Mouse (Mus musculus) T-helper 17 cell (primary cell): Measurements from ENCODE around the gene Zbtb44.

Source experiments
- in situ Hi-C, 2 experiments: fragments of 300-600 bp; cut with MboI, MseI; formaldehyde crosslinking; loops; 1 replicate in 1 of 2; 2 replicates in 1 of 2; pipeline ENCODE4 v1.15.1; 2025; ENCODE audit warnings: high pct_unique_total_duplicates in 2 of 2

The Zbtb44 gene

DNA sequence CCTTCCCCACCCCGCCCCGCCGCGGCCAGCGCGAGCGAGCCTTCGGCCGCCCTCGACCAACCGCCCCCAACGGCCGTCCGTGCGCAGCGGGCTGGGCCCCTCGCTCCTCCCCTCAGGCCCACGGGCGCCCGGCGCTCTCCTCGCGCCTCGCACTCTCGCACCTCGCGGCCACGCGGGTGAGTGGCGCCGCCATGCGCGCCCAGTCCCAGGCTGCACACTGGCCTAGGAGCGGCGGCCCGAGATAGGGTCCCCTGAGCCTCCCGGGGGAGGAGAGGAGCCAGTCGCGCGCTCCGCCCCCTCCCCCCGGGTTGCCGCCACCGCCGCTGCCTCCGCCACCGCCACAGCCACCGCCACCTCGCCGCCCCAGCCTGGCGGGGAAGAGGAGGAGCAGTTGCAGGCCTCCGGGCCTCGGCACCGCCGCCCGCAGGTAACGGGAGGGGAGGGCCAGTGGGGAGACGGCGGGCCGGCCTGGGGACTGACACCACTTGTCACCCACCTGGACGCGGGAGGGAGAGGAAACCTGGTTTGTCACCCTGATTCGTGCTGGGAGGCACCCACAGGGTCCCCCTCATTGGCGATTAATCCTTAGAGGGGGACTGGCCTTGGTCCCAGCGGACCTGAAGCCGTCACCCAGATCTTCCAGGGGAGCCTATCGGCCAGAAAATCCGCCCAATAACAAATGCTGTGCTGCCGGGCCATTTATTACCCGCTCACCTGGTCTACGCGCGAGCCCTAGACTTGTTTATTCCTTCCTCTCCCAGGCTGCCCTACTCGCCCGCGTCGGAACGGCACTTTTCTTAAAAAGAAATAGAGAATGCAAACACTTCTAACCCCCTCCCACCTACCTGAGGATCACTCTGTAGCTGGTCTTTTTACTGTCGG lies at the start of gene Zbtb44:
Gene Zbtb44, plus strand, starts transcription at position 113 of the 882 bp plus-strand sequence.
- in situ Hi-C loops: no loop called here

DNA sequence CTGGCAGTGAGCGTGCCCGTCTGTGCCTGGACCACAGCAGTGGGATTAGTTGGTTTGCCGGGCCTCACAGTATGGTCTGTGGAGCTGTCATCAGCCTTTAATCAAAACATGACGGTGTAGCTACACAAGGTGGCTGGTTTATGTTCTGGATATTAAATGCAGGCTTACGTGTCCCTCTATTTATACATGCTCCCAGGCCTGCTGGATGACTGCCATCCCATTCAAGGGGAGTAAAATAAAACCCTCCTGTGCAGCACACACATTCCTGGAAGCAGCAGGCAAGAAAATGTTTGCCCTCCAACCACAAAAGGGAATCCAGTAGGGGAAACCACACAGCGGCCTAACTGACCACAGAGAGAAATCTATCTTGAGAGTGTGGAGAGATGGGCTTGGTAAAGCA lies 44.7 kb upstream of the Zbtb44 start:
- in situ Hi-C loops: no loop called here

DNA sequence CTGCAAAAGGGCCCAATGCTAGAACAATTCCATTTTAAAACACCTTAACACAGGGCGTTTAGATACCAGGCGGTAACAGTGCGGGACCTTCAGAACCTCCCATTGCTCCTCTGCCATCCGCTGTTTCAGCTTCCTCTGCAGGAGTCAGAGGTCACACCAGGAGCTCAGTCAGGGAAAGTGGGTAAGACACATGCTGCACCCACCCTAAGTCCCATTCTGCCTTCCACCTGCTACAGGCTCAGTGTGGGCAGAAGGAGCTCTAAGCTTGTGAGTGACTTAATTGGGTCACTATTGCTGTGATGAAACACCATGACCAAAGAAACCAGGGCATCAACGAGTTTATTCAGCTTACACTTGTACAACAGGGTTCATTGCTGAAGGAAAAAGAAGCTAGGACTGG lies 37.3 kb upstream of the Zbtb44 start:
- in situ Hi-C loops: no loop called here

DNA sequence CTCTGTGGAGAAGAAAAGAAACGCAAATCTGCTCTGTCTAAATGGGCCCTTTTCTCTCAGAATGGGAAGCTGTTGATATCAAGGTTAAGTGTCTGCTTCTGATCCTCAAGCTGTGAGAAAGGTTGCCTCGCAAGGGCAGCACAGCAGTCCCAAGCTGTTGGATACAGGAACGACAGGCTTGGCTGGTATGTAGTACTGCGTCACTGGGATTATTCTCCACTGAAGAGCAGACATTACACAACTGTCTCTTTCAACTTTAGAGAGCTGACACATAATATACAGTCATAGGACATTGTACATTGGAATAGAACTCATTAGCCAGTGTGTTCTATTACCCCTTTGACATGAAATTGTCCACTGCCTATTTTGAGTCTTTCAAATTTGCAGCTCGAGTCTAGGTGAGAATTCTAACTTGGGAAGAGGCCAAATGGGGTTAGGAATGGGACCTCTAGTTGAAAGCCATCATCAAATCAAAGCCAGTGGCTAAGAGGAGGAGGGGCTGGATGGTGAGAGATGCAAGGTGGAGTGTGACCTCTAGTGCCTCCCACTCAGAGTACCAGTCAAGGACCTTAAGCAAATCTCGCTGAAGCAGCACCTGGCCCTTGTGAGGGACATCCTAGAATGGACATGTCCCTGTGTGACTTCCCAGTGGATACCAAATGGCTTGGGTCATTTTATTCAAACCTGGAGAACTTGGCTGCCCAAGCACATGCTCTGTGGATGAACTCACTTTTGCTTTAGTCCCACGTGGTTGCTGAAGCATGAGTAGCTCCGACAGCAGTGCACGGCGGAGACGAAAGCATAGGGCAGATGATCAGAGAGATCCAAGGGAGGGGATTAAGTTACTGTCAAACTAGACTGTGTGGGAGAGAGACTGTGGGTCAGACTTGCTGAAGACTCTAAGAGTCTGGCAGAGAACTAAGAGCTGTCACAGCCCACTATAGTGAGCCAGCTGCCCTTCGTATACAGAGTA lies 33.6 kb upstream of the Zbtb44 start:
- in situ Hi-C loops: no loop called here

DNA sequence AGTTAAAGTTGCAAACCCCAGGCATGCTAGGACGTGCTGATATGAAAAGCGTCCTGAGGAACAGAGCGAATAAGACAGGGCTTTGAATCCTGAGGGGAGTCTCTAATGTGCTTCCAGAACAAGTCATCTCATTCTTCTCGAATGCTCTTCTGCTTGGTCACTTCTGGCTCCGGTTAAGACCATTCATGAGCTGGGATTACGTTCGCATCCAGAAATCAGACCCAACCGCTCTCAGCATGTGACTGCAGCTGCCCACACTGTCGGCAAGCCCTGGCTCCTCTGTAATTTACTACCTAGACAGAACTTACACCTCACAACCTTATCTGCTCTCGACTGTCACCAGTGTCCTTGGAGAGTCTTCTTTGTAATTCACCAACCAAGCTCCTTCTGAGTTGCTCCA lies 29.8 kb upstream of the Zbtb44 start:
- in situ Hi-C loops: no loop called here

DNA sequence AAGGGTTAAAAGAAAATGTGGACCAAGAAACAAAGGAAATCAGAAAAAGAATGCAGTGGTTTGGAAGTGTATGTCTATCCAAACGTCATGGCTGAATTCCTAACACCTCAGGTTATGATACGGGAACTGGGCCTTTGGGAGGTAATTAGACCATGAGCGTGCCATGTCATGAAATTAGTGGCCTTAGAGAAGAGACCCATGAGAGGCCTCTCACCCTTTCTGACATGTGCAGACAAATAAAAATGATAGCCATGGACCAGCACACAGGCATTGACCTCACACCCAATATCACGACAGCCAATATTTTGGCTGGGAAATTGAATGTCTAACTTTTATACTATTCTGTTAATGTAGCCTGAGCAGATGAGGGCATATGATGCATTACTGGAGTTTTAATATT lies 27.9 kb upstream of the Zbtb44 start:
- in situ Hi-C loops: no loop called here

DNA sequence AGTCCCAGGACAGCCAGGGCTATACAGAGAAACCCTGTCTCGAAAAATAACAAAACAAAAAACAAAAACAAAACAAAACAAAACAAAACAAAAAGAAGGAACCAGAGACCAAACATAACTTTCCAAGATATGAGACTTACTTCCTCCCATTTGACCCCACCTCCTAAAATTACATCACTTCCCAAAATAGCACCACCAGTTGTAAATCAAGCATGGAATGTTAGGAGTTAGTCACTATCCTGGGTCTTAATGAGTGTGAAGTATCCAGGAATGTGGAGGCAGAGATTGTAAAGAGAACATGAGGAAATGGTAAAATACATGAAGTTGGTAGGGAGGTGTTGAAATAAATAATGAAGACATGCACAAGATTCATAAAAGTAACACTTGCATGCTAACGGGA lies 21.1 kb upstream of the Zbtb44 start:
- in situ Hi-C loops: no loop called here

DNA sequence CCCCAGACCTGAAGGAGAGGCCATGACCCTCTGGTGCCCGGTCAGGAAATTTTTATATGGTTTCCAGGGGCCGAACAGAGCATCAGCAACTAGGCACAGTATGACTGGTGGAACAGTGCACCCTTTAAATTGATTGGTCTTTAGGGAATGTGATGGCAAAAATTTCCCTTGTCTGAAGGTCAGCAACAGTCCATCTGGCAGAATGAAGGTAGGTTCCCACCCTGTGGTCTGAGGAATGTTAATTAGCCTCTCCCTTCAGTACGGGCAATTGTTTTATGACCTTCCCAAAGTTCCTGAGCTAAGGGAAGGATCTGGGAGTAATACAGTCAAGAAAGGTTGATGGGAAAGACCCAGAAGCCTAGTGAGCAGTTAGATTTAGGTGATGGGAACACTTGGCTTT lies 20.4 kb upstream of the Zbtb44 start:
- in situ Hi-C loops: no loop called here

DNA sequence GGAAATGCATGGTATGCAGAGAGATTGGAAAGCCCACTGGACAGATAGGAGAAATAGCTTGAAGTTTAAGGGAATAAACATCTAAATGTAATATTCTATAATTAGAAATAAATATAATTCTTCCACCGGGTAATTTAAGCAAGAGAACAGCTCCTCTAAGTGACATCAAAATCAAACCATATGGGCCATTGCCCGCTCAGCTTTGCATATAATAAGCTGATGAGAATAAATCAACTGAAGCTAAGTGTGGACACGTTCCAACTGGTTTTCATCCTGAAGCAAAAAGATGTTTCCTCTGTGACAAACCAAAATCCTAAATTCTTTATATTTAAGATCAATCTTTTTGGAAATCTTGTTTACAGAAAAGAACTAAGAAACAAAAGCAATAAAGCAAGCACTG lies 19.7 kb upstream of the Zbtb44 start:
- in situ Hi-C loops: no loop called here

DNA sequence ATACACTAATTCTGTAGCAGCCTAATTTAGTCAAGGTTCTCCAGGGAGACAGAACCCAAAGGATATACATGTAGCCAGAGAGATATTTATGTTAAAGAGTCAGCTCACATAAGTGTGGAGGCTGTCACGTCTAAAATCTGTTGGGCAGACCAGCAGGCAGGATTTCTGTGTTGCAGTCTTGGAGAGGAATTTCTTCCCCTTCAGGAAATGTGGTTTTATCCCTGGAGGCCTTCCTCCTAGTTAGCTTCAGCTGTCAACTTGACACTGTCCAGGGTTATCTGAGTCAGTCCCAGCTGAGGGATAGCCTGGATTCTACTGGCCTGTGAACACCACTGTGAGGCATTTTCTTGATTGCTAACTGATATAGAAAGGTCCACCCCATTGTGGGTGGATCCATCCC lies 18.9 kb upstream of the Zbtb44 start:
- in situ Hi-C loops: no loop called here

DNA sequence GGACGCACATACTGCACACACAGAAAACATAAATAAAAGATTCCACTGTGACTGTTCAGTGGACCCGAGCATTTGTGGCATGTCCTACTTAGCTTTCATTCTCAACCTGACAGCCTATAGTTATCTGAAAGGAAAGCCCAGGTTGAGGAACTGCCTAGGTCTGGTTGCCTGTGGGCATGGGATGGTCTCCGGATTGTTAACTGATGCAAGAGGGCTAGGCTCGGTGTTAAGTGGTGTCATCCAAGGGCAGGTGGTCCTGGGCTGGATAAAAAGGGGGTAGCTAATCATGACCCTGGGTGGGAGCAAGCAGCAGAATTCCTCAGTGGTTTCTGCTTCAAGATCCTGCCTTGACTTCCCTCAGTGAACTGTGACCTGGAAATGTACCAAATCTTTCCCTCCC lies 17.8 kb upstream of the Zbtb44 start:
- in situ Hi-C loops: no loop called here

DNA sequence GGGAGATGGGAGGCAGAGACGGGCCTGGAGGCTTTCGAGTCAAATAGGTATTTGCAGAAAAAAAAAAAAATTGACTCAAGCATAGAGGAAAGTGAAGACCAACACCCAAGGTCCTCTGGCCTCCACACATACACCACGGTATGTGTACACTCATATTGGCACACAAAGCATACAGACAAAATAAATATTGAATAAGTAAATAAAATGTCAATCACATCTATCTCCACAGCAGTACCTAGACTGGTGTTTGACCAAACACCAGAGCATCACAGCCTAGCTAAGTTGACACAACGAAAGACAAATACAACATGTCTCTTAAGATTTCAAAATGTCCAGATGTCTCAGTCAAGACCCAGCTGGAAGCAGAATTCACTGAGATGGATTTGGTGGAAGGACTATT lies 17.0 kb upstream of the Zbtb44 start:
- in situ Hi-C loops: no loop called here

DNA sequence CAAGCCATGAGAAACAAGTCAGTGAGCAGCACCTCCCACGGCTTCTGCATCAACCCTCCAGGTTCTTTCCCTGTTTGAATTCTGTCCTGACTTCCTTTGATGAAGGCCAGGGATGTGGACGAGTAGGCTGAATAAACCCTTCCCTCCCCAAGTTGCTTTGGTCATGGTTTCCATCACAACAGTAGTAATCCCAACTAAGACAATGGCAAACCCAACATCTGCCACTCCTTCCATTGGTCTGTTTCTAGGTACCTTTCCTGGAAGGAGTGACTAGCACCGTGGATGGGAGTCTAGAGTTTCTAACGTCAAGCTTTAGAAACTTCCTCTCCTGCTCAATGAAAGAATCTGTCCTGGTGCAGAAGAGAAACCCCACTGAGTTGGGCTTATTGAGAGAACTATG lies 12.8 kb upstream of the Zbtb44 start:
- in situ Hi-C loops: no loop called here

DNA sequence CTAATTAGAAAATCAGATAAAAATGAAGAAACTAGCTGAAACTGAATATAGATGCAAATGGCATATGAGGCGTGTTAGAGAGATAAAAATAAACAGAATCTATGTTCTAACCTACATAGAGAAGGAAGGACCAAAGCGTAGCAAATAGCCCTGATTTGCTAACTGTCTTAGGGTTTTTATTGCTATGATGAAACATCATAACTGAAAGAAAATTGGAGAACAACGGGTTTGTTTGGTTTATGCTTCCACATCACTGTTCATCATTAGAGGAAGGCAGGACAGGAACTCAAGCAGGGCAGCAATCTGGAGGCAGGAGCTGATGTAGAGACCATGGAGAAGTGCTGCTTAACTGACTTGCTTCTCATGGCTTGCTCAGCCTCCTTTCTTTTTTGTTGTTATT lies 12.3 kb upstream of the Zbtb44 start:
- in situ Hi-C loops: no loop called here

DNA sequence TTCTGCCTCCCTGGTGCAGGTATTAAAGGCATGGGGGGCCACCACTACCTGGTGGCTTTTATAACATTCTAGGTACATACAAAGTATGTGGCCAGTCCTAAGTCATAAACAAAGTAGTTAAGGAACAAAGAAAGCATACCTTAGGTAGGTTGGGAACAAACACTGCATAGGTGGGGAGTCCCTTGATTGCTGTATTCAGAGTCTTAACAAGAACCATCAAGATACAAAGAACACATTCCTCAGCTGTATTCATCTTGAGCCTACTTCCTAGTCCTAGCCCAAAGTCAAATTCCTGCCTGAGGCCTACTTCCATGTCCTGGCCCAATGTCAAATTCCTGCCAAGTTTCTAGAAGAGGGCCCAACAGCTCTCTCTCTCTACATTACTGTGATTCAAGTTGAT lies 11.7 kb upstream of the Zbtb44 start:
- in situ Hi-C loops: no loop called here

DNA sequence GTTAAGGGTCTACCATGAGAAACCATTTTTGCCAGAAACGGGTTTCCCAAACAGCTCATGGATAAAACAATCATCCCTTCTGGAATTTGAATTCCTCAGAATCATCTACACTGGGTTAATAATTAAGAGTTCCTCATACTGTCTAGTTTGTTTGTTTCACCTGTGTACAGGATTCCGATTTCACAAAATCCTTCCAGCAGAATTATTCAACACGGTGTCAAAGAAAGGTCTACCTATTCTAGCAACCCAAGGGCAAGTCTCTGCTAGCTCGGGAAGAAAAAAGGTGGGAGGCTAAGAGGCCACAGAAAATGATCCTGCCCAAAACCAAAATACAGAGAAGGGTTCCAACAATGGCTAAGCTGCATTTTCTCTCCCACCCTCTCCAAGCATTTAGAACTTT lies 2.2 kb upstream of the Zbtb44 start:
- in situ Hi-C loops: loop anchor here in 1 of 2 experiments (10.0 kb wide), 2 partner anchors 1467 to 1907 kb away; no protein-coding TSS in a partner anchor

DNA sequence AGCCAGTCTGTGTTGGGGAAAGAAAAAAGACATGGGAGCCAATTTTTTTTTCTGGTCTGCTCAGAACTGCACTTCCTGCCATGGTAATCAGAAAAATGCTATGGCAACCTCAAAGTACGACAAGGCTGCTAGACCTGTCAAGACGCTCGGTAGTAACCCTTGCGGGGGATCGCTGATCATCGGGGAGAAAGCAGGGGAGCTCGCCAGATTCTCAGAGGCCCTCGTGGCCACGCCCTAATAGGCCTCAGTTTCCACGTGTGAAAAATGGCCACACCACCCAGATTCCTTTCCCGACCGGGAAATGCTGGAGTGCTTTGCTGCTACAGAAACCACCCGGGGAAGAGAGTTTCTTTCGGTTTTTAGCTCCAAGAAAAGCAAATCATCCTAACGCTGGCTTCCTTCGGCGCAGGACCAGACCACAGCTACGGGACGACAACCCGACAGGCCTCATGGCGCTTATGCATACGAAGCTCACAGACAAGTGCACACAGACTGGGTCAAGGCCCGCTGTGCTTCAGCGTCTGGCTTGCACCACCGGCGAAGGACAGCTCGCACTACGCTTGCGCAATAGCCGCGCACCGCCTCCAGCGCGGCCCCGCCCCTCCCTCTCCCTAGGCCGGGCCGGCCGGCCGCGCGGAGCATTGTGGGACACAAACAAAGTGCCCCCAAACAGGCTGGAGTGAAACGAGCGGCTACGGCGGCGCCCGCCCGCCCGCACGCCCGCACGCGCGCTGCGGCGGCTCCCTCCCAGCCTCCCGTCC lies 513 bp upstream of the Zbtb44 start:
- in situ Hi-C loops: loop anchor here in 1 of 2 experiments (10.0 kb wide), 2 partner anchors 1465 to 1905 kb away; no protein-coding TSS in a partner anchor

DNA sequence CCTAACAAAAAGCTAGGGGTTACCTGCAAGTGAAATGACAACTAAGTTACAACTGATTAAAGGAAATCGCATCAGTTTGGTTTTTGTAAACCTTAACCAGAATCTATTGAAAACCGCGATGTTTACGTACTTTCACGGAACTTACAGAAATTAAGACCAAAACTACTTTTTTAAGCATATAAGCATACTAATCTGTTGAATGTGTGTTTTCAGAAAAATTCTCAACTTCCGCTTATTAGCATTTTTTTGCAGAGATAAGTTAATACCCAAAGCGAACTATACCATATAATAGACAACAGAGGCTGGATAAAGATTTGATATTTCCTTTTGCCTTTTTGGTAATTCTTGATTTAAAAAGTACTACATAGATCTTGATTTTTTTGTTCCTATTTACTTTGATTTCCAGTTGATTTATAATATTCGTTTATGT lies 985 bp downstream of the Zbtb44 start:
- in situ Hi-C loops: no loop called here

DNA sequence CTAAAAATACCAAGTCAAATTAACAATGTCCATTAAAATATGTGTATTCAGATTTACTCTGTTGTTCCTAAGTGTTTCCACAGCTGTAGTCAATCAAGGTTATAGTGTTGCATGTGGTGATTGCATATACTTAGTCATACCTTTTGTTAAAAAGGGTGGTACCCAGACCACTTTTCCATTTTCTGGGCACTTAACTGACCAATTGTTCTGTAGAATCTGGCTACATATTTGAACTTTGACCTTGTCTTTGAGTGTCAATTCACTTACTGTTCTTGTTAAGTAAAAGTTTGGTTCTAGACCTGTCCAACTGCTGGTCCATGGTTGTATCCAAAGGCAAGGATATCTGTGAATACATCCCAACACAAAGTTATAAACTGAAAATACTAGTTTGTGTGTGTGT lies 2.1 kb downstream of the Zbtb44 start:
- in situ Hi-C loops: no loop called here

DNA sequence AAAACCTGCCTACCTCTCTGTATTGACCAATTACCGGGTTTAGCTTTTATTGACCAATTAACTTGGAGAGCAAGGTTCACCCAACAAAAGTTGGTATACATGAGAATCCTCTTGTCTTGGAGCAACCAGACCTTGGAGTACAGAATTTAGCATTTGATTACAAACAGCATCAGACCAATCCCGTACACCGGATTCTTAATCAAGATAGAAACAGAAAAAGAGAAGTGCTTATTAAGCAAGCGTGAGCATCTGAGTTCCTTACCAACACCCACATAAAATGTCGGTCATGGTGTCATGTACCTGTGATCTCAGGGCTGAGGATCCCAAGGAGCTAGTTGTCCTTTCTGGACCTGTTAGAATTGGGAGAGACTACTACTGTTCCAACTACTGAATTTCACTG lies 19.8 kb downstream of the Zbtb44 start:
- in situ Hi-C loops: loop anchor here in 1 of 2 experiments (10.0 kb wide), 1 partner anchor 775 kb away; no protein-coding TSS in a partner anchor

DNA sequence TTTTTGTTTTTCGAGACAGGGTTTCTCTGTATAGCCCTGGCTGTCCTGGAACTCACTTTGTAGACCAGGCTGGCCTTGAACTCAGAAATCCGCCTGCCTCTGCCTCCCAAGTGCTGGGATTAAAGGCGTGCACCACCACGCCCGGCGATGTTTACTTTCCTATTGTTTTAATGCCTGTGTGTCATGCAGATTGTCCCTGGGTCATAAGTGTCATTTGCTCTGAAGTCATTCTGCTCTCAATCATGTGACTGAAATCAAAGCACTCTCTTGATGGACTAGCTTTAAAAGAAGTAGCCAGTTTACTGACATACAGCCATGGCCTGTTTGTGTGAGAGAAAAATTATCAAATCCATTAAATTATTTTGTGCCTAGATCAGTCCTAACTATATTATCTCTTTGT lies 21.1 kb downstream of the Zbtb44 start:
- in situ Hi-C loops: loop anchor here in 1 of 2 experiments (10.0 kb wide), 1 partner anchor 777 kb away; no protein-coding TSS in a partner anchor
